Mouse (Mus musculus) bone marrow, adult 2 months (tissue): ENCODE results near the gene Cnksr3.

Source experiments
- CTCF ChIP-seq: fragments of 200-500 bp; IDR thresholded peaks from 2 replicates; pipeline ENCODE4 v1.5.1; 2011; ENCODE audit warnings: low read length, control low read depth; ENCODE audit not compliant: control insufficient read depth, insufficient read depth
- POLR2A ChIP-seq: fragments of 200-500 bp; IDR thresholded peaks from 2 replicates; pipeline ENCODE4 v1.6.1; 2011; ENCODE audit warnings: low read depth, mild to moderate bottlenecking, control low read depth, low read length, borderline replicate concordance; ENCODE audit not compliant: control insufficient read depth

DNA sequence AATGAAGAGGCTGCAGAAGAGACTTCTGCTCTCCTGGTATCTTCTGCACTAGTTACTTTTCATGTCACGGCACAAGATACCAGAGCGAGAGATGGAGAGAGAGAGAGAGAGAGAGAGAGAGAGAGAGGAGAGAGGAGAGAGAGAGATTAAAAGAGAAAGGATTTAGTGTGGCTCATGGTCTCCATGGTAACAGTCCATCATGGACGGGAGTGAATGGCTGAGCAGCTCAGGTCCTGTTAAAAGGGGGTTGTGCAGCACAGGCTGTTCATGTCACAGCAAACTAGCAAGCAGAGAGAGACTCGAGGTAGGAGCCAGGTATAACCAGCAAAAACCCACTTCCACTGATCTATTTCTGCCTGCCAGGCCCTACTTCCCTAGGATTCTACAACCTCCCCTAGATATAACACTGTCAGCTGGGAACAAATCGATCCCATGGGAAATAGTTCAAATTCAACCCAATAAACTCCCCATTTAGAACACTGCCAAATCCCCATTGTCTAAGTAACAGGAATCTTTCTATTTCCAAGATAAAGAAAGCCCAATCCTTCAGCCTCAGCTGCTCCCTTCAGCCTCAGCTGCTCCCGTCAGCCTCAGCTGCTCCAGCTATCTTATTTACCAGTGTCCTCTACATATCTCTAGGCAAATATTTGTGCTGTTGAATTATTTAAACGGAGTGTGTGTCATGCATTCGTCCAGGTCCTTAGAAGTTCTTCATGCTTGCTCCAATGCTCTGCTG is 141.8 kb downstream of the Cnksr3 start:
- TF ChIP-seq CTCF (no peak), POLR2A (no peak)
